Mouse (Mus musculus) NIH3T3 (cell line): ENCODE measurements around the gene Ebp.
A peak's percentile ranks its signal among the peaks of the same experiment; 100 is the strongest.

Source experiments
- DNase-seq: peaks from one replicate; pipeline ENCODE4 v3.0.0-alpha.2; 2012; ENCODE audit warnings: low read depth

Gene Ebp

DNA sequence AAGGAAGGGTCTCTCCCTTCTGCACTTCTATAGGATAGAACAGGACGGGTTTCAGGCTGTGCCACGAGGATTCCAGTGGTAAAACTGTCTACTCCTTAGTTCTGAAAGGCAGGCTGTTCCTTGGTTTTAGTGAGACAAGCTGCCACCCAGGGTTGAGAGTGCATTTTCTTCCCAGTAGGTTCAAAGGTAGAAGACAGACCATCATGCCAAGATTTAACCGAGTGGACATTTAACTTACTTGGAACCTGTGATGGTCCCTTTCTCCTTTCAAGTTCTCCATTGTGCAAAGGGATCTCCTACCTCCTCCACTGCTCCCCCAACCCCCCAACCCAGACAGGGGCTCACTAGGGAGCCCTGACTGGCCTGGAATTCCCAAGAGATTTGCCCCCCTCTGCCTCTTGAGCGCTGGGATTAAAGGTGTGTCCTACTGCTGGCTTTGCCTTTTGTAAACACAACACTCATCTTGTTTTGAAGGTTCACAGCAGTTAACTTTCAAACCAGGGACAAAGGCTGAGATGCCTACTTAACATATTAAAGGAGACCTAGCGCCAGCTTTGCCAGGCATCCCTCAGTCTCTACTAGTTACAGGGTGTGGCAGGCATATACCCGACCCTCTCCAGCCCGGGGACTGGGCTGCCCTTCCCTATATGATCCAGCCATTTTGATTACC, 10.3 kb downstream of the Ebp start:
- DNase-seq, result no peak

DNA sequence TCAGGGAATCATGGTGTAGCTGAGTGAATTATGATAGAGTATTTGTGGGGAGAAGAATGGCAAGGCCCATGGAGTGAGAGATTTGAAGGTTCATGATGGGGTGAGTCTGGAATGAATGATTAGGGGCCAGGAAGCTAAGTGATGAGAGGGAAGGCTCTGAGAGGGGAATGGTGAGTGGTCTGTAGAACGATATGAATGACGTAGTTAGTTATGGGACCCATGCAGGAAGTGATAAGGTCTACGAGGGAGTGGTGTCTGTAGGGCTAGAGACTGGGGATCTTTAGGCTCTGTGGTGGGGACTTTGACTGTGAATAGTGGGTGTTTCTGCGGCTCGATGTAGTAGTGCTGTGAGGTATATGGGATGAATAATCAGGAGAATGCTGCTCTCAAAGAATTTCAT, 13.7 kb downstream of the Ebp start:
- no peak for DNase-seq

DNA sequence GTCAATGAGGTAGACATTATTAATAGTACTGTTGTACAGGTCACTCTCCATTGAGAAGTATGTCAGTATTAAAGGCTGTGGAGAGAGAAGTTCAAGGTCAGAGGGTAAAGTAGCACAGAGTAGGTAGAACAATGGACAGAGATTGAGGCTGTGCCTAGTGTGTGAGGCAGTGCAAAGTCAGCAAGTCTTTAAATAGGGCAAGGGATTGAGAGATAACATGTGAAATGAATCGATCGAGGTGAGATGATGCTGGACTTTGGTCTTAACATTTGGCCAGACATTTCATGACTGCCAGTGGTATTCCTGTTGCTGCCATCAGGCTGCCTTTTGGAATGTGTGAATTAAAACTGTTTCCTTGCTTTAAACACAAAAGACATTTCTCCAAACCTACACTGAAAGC, 14.4 kb downstream of the Ebp start:
- no peak for DNase-seq

DNA sequence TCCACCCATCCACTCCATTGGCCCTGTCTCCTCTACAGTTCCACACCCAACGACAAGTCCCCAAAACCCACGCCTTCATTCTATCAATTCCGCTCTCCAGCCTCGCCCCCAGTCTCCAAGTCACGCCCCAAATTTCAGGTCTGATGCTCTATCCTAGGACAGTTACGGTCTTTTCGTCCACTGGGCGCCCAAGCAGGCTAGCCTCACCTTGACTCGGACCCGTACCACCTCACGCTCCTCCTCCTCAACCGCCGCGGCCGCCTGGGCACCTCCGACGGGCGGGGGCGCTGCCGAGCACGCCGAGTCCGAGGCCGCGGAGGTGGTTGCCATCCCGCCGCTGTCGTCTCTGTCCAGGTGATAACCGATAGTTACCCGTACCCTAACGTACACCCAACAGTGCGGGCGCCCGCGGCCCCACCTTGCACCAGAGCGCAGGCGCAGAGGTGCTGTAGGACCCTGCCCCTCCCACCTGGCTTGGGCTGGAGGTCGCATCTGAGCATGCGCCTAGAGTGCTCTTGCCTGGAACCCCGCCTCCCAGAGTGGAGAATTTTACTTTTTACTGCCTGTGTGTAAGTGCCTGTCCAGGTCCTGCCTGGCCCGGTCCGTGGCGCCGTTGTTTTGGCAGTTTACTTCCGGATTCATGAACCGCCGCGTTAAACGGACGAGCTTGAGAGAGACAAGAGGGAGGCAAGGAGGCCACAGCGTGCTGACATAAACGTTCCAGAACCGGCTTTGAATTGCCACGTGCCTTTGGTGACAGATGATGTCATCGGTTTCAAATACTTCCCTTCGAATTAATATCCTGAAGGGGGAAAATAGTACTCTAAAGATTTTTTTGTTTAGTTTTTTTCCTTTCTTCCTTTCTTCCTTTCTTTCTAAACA, 17.6 kb downstream of the Ebp start, which contains the start of gene Tbc1d25:
TSS of gene Tbc1d25 (minus strand) at position 678 of the 882 bp plus-strand sequence.
- DNase-seq, result peak; percentile 93

DNA sequence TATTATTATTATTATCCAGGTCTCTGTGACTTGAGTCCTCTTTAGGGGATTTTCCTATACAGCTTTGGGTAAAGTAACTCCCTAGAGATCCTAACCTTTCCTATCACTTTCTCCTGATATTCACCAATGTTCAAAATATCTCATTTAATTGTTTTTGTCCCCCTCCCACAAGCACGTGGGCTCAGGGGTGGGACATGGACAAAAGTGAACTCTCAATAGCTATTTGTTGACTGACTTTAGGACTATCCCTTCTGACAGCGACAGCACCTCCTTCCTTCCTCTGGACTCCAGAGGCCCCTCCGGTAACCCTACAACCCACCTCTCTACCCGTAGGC, 18.2 kb downstream of the Ebp start:
- DNase-seq, result no peak

DNA sequence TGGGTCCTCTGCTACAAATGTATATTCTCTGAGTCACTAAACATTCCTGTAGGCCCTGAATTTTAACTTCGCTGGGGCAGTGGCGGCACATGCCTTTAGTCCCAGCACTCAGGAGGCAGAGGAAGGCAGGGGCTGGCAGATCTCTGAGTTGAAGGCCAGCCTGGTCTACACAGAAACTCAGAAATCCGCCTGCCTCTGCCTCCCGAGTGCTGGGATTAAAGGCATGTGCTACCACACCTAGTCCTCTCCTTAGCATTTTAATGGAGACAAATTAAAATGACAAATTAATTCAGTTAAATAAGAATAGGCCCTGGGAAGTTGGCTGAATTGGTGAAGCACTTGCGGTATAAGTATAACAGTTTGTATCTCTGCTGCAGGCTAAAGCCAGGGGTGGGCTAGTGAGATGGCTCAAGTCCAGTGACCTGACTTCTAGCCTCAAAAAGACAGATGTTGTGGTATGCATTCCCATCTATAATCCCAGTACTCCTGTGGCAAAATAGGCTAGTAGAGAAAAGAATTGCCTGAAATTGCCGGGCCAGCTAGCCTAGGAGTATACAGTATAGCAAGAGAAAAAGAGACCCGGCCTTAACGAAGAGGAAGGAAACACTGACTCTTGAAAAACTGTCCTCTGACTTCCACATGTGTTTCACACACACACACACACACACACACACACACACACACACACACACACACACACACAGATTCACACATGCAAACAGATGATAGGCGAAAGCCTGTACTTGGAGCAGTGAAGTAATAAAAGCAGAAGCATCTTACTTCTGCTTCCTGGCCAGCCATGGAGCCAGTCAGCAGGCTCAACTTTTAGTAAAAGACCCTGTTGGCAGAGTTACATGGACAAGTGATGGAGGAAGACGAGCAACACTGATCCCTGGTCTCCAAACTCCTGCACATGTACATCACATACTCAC, 25.3 kb downstream of the Ebp start:
- DNase-seq, result no peak

DNA sequence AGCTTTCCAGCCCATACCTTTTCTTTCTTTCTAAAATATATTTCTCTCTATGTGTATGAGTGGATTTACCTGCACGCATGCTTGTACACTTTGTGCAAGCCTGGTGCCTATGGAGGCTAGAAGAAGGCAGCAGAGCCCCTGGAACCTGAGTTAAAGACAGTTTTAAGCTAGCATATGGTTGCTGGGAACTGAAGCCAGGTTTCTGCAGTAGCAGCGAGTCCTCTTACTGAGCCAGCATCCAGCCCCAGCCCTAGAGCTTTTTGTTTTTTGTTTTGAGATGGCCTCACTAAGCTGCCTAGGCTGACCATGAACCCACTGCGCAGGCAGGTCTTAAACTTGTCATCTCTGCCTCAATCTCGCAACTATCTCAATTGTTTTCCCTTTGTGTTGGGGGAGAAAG, 28.8 kb downstream of the Ebp start:
- DNase-seq, result no peak

DNA sequence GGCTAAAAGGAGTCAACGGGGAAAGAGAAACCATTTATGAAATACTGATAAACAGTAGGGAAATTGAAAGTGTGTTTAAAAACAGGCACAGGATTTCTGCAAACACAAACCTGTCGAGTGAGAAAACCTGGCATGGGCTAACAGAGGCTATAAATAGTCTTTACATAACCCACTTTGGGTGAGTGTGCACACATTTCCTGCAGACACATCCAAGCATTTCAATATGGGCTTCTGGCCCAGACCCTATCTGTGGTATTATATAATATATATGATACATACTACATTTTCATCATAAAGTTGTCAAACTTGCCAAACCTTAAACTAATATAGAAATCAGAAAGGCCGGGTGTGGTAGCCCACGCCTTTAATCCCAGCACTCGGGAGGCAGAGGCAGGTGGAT, 30.2 kb downstream of the Ebp start:
- DNase-seq, result peak; percentile 22

DNA sequence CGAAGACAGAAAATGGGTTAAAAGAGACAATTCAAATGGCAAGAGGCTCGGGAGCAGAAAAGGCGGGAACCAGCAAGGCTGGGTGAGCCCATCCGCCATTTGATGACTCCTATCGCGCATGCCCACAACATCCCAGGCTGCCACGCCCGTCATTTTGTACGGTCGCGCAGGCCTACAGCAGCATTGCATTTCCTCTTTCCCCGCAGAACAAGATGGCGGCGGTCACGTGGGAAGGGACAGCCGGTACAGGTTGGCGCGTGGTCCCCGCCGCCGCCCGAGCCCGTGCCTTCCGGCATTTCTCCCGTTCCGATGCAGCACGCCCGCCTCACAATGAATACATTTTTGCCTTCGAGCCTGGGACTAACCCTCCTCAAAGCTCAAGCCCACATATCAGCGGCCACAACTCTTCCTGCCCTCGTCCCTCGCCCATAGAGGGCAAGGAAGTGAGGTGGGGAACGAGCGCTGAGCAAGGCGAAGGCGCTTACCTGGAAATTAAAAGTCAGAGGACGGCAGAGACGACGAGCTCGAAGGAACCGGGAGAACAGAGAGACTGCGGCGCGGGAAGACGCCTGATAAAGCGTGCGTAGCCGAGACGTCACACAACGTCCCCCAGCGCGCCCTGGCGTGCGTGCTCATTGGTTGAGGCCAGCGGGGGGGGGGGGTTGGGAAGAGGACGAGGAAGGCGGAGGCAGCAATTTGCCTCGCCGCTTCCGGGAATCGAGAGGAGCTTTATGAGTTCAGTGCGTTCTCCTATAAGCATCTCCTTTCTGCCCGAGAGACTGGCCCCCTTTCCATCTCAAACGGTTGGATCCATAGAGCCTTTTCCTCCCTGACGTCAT, 47.9 kb downstream of the Ebp start, which contains the start of gene Rbm3:
TSS of gene Rbm3 (minus strand) at position 728 of the 839 bp plus-strand sequence.
- peak; percentile 94 for DNase-seq

DNA sequence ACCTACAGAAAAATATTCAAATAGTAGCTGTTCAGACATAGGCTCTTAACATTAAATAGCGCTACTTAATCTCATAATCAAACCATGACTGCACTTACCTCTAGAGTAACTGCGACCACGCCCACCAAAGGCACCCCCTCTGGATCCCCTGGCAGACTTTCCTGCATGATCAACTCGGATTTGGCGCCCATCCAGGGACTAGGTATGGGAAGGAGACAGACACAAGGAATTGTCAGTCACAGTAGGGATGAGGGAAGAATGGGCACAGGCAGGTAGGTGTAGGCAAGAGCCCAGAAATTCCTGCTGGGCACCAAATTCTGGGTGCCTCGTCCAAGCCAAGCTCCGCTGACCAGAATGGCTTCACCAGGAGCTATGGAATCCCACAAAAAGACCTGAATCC, 49.6 kb downstream of the Ebp start:
- peak; percentile 22 for DNase-seq

DNA sequence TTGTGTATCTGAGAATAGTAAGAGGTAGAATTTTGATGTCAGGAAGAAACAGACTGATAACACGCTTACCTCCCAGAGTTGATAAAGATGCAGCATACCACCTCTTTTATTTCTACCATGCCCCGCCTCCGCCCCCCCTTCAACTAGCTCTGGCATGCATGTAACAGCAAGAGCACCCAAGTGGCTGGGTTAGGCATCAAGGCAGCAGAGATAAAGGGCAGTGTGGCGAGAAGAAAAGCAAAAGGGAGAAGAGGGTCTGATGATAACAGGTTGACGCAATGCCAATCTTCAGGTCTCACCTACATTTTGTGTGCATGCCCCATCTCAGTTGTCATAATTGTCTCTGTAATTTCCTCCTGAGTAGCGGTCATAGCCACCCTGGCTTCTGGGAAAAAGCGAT, 50.4 kb downstream of the Ebp start:
- no peak for DNase-seq

DNA sequence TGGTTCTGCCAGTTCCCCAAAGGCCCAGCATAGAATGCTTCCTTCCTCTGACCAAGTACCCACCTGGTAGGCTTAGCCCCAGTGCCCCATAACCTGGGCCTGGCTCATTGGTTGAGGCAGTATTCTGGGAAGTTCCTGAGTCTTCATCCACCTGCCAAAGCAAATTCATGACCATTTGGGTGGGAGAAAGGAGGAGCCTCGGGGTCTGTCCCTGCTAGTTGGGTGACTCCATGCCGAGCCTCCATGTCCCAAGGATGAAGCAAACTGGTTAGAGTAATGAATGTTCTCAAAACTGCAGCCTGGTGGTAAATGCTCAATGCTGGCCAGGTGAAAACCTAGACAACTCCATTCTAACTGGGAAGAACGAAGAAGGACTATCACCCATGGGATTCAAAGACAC, 52.3 kb downstream of the Ebp start:
- no peak for DNase-seq

DNA sequence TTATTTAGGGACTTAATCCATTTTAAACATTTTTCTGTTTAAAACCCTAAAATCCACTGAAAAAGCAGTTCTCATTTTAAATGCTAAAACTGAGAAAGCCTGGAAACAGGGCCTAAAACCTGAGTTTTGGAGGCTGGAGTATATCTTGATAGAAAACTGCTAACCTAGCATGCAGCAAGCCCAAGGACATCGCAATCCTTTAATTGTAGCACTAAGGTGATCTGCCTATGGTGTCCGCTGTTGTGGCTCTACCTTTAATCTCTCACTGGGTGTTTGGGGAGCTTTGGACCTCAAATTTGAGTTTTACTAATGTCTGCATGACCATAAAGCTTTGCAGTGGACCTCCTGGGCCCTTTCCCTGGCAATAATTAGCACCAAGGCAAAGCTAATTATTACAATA, 52.9 kb downstream of the Ebp start:
- no peak for DNase-seq

DNA sequence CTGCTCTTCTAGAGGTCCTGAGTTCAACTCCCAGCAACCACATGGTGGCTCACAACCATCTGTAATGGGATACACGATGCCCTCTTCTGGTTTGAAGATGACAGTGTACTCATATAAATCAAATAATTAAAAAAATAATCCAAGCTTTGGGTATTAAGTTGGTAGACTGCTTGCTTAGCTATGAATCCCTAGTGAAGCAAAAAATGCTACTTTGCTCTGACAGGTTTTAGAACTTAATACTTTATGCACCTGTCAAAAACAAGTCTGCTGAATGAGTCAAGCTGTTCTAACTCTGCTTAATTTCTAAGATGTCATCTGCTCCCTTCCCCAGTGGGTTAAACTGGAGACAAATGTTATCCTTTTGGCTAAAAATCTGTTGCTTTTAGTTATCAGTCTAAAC, 53.8 kb downstream of the Ebp start:
- no peak for DNase-seq

DNA sequence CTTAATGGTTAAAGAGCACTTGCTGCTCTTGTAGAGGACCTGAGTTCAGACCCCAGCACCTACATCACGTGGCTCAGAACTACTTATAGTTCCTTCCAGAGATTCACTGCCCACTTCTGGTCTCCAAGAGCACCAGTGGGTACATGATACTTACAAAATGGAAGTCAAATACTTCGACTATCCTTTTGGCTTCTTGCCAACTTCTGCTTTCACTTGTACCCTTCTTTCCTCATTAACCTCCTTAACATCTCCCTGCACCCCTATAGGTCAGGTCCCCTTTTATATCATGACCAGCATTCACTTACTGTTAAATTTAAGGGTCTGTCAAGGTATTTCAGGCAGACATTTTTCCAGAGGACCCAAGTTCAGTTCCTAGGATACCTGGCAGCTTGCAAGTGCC, 57.4 kb downstream of the Ebp start:
- DNase-seq, result no peak
